Mouse (Mus musculus) brain, embryonic 14.5 days (tissue): ENCODE results near the gene Tmem51. TPM values are rescaled to one million over a fixed set of nuclear protein-coding genes. Genes with fewer than 3 reads are reported as not detected.

Experiments
- DNase-seq: peaks from one replicate; pipeline ENCODE4 v3.0.0-alpha.2; 2011; ENCODE audit warnings: low read depth
- CTCF ChIP-seq: fragments of 200-500 bp; IDR thresholded peaks from 2 replicates; pipeline ENCODE4 v1.5.1; 2012; ENCODE audit warnings: inconsistent platforms, mild to moderate bottlenecking, moderate library complexity, borderline replicate concordance; ENCODE audit not compliant: insufficient read depth, insufficient read length; ENCODE audit errors: extremely low read depth
- POLR2A ChIP-seq: fragments of 200-500 bp; IDR thresholded peaks from 2 replicates; pipeline ENCODE4 v1.6.1; 2012; ENCODE audit warnings: mild to moderate bottlenecking, inconsistent platforms, borderline replicate concordance; ENCODE audit not compliant: poor library complexity, insufficient read depth, insufficient read length, severe bottlenecking; ENCODE audit errors: extremely low read depth
- polyA plus RNA-seq: library from polyadenylated mRNA; depleted of rRNA; stranded (reverse); fragments of >200 nt; gene quantifications from 2 replicates; pipeline ENCODE4 v1.2.3, GENCODE M21; 2012; rRNA removed

The Tmem51 gene
- 4.9 and 6.1 TPM in 2 replicates for polyA plus RNA-seq

GRCm38 (mm10) chr4:142084131-142084899 lies at the start of gene Tmem51:
Gene Tmem51 (minus strand): TSS chr4:142084304.
- DNase-seq = peak; percentile 34
- TF ChIP-seq POLR2A (no peak), CTCF (no peak)

GRCm38 (mm10) chr4:142130162-142130561 lies 46.1 kb upstream of the Tmem51 start:
- DNase-seq = peak; percentile 50
- no peak for TF ChIP-seq CTCF
- TF ChIP-seq POLR2A = no peak

DNA sequence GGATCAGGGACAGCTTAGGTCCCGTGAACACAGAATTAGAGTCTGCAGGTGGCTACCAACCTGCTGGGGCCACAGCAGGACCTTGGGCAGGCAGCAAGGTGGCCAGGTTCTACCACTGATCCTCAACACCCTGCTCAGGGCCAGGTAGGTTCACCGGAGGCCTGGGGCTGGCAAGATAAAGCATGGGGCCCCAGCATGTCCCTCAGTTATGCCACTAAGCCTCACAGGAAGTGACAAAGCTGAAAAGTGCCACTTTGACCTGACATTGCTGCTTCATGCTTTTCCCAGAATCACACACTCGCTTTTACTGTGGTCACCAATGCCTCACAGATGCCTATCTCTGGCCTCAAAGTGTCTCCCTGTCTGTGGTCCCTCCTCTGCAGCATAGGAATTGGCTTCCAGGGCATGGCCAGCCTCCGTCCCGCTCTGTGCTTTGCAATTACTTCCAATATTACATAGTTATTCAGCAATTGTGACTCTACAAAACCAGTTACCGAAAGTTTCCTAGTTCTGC lies 43.2 kb upstream of the Tmem51 start:
- no peak for DNase-seq
- TF ChIP-seq POLR2A (no peak), CTCF (no peak)

DNA sequence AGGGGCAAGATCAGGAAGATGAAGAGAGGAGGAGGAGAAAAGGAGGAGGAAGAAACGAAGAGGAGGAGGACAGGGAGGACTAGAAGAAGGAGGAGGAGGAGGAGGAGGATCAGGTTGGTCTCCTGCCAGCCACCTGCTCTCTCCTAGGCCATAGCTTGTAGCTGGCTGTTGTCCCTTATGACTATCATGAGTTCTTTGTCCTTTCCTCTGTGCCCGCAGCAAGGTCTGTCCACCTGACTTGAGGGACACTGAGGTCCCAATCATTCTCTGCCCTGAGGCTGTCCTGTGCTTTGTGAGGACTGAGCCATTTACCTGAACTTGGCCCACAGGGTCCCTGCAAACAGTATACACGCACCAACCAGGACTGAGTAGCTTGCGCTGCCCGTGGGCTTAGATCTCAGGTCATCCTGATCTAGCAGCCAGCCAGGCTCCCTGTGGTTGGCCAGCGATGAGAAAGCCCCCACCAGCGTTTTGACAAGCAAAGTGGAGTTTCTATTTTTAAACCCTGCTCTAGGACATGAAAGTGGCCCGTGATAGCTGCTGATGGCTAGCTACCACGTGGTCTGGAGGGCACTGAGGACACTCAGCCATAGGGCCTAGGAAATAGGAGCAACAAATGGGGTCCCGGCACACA lies 42.7 kb upstream of the Tmem51 start:
- no peak for DNase-seq
- no peak for TF ChIP-seq CTCF
- TF ChIP-seq POLR2A = no peak

GRCm38 (mm10) chr4:142121164-142121563 lies 37.1 kb upstream of the Tmem51 start:
- TF ChIP-seq CTCF (no peak), POLR2A (no peak)
- DNase-seq = no peak

DNA sequence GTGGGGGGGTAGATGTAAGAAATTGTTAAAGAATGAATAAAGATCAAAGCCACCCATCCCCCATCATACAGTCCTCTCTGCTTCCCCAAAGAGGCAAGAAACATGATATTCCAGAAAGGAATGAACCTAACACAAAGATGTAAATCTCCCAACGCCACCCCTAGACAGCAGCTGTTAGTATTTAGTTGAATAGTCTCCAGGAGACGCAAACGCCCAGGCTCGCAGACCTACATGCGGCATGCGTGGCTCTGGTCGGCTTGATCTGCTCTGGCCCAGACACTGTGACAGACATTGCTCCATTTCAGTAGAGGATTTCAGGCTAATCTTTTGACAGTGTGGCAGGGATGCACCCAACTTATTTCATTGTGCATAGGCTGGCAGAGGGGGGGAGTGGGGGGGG lies 34.4 kb upstream of the Tmem51 start:
- DNase-seq = peak; percentile 54
- TF ChIP-seq POLR2A = no peak
- no peak for TF ChIP-seq CTCF

DNA sequence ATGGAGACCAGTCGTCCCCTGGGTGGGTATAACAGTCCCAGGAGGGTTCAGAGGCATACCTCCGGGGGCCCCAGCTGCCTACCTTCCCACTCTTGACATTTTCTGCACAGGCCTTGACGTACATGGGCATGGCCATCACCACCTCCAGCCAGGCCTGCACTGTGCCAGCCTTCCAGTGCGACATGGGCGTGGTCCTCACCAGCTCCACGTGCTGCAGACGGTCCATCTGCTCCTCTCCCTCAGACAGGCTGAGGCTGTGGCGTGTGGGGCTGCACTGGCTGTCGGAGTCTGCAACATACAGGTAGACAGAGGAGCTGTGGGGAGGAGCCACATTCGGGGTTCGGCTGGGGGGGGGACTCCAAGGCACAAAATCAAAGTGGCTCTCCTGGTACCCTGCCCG lies 33.9 kb upstream of the Tmem51 start:
- TF ChIP-seq POLR2A (no peak), CTCF (no peak)
- DNase-seq = no peak

DNA sequence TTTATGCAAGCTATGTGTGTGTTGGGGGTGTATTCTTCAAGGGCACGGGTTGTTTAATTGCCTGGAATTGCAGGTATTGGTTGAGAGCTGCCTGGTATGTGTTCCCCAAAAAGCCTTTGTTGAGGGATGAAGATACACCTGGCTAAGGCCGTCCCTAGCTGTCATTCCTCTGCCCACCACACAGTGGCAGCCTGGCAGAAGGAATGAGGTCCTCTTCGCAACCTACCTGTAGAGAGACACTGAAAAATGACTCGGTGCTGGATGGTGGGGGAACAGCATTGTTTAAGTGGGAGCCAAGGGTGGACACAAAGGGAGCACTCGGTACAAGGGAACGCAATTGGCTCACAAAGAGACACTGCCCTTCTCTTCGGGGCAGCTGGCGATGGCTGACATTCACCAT lies 29.2 kb upstream of the Tmem51 start:
- peak; percentile 62 for DNase-seq
- peak; percentile 74 for TF ChIP-seq CTCF
- TF ChIP-seq POLR2A = no peak

- no peak for DNase-seq
- no peak for TF ChIP-seq POLR2A
- TF ChIP-seq CTCF = no peak
These were observed 19.1 kb upstream of the Tmem51 start for GRCm38 (mm10) chr4:142103081-142103671.

- TF ChIP-seq CTCF = peak; percentile 86
- TF ChIP-seq POLR2A = no peak
- DNase-seq = peak; percentile 81
These were observed 14.2 kb upstream of the Tmem51 start for GRCm38 (mm10) chr4:142098303-142098702.

GRCm38 (mm10) chr4:142097871-142098270 lies 13.8 kb upstream of the Tmem51 start:
- DNase-seq = peak; percentile 33
- TF ChIP-seq CTCF (no peak), POLR2A (no peak)

- TF ChIP-seq POLR2A (no peak), CTCF (no peak)
- peak; percentile 77 for DNase-seq
These were observed 11.6 kb upstream of the Tmem51 start for GRCm38 (mm10) chr4:142095513-142096241.
